Mouse (Mus musculus) adrenal gland, adult 18-20 months (tissue): ENCODE measurements around the gene Mif4gd. TPM values are rescaled to one million over a fixed set of nuclear protein-coding genes. Genes with fewer than 3 reads are reported as not detected.

ENCODE experiments used
- DNase-seq, 2 experiments: peaks; one replicate each; pipeline ENCODE4 v3.0.0; 2021 to 2022; ENCODE audit warnings: low spot score in 2 of 2
- total RNA-seq, 2 experiments: library from RNA; stranded (reverse); gene quantifications; 1 replicate in 1 of 2; 2 replicates in 1 of 2; pipeline ENCODE4 v1.2.3; 2021

Mif4gd gene
- total RNA-seq, 2 experiments from 2014 or later = 85.4 to 145 TPM

DNA sequence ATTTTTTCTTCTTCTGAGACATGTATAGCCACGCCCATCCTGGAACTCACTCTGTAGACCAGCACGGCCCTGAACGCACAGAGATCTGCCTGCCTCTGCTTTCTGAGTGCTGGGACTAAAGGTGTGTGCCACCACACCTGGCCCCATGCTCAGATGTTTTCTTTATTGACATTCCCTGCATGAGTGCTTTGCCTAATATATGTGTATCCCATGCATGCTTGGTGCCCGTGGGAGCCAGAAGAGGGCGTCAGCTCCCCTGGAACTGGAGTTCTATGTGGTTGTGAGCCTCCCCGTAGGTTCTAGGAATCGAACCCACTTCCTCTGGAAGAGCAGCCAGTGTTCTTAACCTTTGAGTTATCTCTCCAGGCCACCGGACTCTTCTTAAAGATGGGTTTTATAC is 22.3 kb upstream of the Mif4gd start:
- no peak for DNase-seq

DNA sequence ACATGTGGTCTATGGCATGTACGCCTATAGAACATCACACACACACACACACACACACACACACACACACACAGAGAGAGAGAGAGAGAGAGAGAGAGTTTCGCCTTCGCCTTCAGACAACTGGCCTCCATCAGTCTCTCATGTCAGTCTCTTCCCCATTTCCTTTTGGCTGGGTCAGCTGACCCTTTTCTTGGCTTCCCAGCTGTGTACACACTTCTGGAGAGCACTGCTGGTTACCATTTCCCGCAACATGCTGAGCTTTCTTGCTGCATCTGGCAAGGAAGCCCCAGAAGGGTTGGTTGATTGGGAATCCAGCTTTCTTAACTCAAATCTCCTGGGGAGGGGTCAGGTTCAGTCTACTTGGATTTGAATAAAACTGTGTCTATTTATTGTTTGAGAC is 21.3 kb upstream of the Mif4gd start:
- no peak for DNase-seq

DNA sequence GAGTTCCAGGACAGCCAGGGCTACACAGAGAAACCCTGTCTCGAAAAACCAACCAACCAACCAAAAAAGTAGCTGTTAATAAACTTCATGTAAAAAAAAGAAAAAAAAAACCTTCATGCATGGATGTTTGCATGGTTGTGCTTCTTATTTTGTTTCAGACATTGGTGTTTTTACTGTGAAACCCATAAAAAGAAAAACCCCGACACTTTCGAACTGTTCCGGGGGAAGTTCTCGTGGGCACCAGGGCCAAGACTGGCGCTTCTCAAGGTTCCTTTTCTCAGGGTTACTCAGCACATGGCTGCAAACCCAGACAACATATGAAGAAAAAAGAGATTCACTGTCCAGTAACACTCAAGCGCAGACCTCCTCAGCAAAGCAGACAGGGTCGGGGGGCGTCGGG is 20.1 kb upstream of the Mif4gd start:
- no peak for DNase-seq

GRCm38 (mm10) chr11:115632247-115632646 is 19.5 kb upstream of the Mif4gd start:
- DNase-seq = no peak

GRCm38 (mm10) chr11:115631505-115631890 is 18.7 kb upstream of the Mif4gd start:
- no peak for DNase-seq

GRCm38 (mm10) chr11:115630532-115631504 is 18.0 kb upstream of the Mif4gd start:
- DNase-seq = no peak

GRCm38 (mm10) chr11:115629734-115630531 is 17.2 kb upstream of the Mif4gd start:
- DNase-seq = no peak

GRCm38 (mm10) chr11:115628465-115629101 is 15.8 kb upstream of the Mif4gd start:
- no peak for DNase-seq

DNA sequence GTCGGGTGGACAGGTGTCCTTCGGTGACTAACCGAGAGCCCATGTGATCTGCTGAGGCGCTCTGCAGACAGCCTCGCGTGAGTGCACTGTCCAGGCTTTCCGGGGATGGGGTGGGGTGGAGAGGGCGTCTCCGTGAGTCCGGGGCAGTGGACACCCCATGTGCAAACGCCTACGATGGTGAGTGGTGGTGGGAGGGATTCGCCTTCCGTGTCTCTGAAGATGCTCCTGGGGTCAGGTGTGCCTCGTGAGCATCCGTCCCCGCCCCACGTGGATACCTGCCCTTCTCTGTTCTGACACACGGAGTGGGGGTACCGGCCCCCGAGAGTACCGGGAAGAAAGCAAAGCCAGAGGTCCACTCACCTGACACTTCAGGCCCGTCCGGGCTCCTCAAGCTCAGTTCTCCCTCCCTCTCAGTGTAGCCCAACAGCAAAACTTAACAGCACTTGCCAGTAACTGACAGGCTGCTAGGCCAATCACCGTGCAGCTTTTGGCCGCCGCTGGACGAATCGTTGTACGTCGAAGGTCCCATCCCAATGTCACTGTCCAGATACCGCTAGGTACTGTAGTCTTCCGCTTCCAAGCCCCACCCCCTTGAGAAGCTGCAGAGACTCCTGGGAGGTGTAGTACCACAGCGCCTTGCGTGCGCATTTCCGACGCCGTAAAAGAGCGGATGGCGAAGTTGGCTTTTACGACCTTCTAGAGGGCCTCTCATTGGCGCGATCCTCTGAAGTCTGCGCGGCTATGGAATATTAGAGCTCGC is 15.1 kb upstream of the Mif4gd start, which contains the start of gene Slc25a19:
Slc25a19 (minus strand) TSS at position 591 of the 760 bp plus-strand sequence.
- DNase-seq = peak; percentile 95

DNA sequence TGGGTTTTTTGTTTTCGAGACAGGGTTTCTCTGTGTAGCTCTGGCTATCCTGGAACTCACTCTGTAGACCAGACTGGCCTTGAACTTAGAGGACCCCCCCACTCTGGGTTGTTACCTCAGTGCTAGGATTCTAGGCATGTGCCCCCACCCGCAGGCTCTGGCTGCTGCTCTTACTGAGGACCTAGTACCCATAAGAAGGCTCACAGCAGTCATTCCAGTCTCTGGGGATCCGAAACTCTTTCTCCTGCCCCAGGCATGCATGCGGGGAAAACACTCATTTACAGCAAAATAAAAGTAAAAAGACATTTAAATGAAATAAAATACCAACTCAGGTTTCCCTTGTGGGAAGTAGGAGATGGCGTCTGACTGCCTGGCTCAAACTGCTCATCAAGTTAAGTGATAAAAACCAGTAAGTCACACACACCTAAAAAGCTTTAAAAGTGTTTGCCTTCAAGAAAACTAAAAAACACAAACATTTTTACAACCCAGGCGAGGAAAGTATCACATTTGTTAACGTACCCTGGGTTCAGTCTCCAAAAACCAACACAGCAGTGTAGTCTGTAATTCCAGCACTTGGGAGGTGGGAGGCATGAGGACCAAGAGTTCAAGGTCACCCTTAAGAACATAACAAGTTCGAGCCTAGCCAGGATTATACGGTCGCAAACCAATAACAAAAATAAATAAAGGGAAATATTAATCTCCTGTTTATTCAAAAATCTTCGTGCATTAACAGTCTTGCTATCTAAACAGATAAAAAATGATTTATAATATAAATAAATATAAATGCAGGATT is 14.3 kb upstream of the Mif4gd start:
- DNase-seq = no peak

- no peak for DNase-seq
Measured at GRCm38 (mm10) chr11:115625877-115626276, 13.1 kb upstream of the Mif4gd start.

GRCm38 (mm10) chr11:115623487-115624070 is 10.8 kb upstream of the Mif4gd start:
- DNase-seq = no peak

GRCm38 (mm10) chr11:115619949-115620348 is 7.2 kb upstream of the Mif4gd start:
- DNase-seq = no peak

- no peak for DNase-seq
Measured at GRCm38 (mm10) chr11:115618732-115619516, 6.2 kb upstream of the Mif4gd start.

- no peak for DNase-seq
Measured at GRCm38 (mm10) chr11:115618001-115618400, 5.2 kb upstream of the Mif4gd start.

DNA sequence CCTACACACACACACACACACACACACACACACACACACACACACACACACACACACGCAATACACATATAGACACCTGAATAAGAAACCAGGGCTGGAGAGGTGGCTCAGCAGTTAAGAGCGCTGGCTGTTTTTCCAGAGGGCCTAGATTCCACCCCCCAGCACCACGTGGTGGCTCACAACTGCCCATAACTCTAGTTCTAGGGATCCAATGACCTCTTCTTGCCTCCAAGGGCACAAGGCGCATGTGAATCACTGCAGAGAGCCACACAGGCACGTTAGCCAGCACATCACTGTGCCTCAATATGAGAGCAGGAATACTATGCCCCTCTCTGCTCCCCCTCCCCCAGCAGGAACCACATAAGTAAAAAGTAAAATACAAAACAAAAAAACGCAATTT is 4.1 kb upstream of the Mif4gd start:
- DNase-seq = no peak

GRCm38 (mm10) chr11:115616371-115616770 is 3.6 kb upstream of the Mif4gd start:
- DNase-seq = no peak

- DNase-seq = no peak
Measured at GRCm38 (mm10) chr11:115615875-115616274, 3.1 kb upstream of the Mif4gd start.
